Mouse (Mus musculus) G1E (cell line): ENCODE results near the gene Aplf.
A peak's percentile ranks its signal among the peaks of the same experiment; 100 is the strongest.

Experiments used
- CTCF ChIP-seq: IDR thresholded peaks from 2 replicates; pipeline ENCODE4 v1.5.1; 2012; ENCODE audit warnings: low read depth, low read length, inconsistent platforms, mixed read lengths
- GATA1 ChIP-seq: IDR thresholded peaks from 2 replicates; pipeline ENCODE4 v1.6.1; 2012; ENCODE audit warnings: borderline replicate concordance, low read length, inconsistent platforms, mixed read lengths
- GATA2 ChIP-seq: IDR thresholded peaks from 2 replicates; pipeline ENCODE4 v1.6.1; 2012; ENCODE audit warnings: low read depth, low read length, inconsistent platforms, borderline replicate concordance
- POLR2AphosphoS5 ChIP-seq: IDR thresholded peaks from 2 replicates; pipeline ENCODE4 v1.6.1; 2012; ENCODE audit warnings: low read depth, low read length, inconsistent platforms; ENCODE audit not compliant: insufficient replicate concordance
- TAL1 ChIP-seq: conservative IDR thresholded peaks from 2 replicates; pipeline ENCODE4 v1.6.1; 2012; ENCODE audit warnings: low read depth, low read length, inconsistent platforms, mixed read lengths

DNA sequence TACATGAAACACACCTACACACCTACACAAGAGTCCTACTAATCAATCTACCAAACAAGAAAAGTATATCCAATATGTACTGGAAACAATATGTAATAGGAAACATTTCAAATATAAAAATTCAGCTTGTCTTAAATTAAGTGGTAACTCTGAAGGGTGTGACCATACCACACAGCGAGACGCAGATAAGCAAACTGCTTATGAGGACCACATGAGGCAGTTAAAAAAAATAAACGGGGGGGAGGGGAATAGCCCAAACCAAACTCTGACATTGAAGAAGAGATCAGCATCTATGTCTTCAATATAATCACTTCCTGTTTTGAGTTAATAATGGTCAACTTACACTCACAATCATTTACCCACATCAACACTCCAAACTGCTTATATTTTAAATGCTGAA lies 3.3 kb downstream of the Aplf start:
- no peak for TF ChIP-seq CTCF
- 0 out of 2 replicates have a peak, but pooled peaks have one; percentile 23 for TF ChIP-seq TAL1
- no peak for TF ChIP-seq POLR2AphosphoS5
- no peak for TF ChIP-seq GATA1
- no peak for TF ChIP-seq GATA2
